16 mouse cellular contexts compared by ENCODE assay signal in genomic region chr4:116817486-116817885, GRCm38 (mm10). TPM values are rescaled to one million over a fixed set of nuclear protein-coding genes. Genes with fewer than 3 reads are reported as not detected.
DNase-seq lines count a peak whose midpoint lies in the region; ATAC-seq lines count a peak whose summit lies in the region.
"Had no signal": no experiment of that assay in that cellular context is flagged by ENCODE, and none has a peak within 500 bp of the region (broad histone marks: within the 10 kb centered on the region; RNA-seq: fewer than 3 reads in every experiment).

No protein-coding gene starts in this region.

- no peak for DNase-seq in cerebellum, postnatal 4 days (ENCODE audit: low spot score in 2 of 2)
- DNase-seq in right cerebral cortex, adult 18-20 months: peak; percentile 49
- no peak for DNase-seq in right cerebral cortex, postnatal 4 days
- peak; percentile 62 to 87 for DNase-seq in layer of hippocampus, adult 18-20 months (ENCODE audit: low spot score in 2 of 2)
- no peak for DNase-seq in kidney, postnatal 14 days
- DNase-seq in gastrocnemius, postnatal 10 days: no peak
- DNase-seq in lung, postnatal 25 days (ENCODE audit: low spot score): no peak
- DNase-seq: adrenal gland, adult 8-10 months; gastrocnemius, postnatal 36 days; heart, postnatal 10 days; kidney, postnatal 4 days; thymus, postnatal 36 days had no signal

- peak; percentile 72 for ATAC-seq in cerebellum, adult (ENCODE audit: insufficient number of reproducible peaks, low FRiP score, low TSS enrichment)
- ATAC-seq: lung, postnatal 0 days had no signal

RNA-seq across cellular contexts. Expression of gene Hpdl, which starts 4.0 kb away (rescaled TPM):
- total RNA-seq in layer of hippocampus, adult 18-20 months (2021): 1 to 10 TPM; 4.3 to 5.5 TPM
- 1 to 10 TPM; 1.5 to 2.3 TPM for total RNA-seq in gastrocnemius, postnatal 10 days (2021)
- total RNA-seq: megakaryocyte progenitor cell, adult 5-6 weeks; monocyte, adult 5-6 weeks had no signal

RNA-seq across cellular contexts. Expression of gene Mutyh, which starts 10.0 kb away (rescaled TPM):
- 1 to 10 TPM; 3.5 to 3.8 TPM for total RNA-seq in layer of hippocampus, adult 18-20 months (2021)
- 1 to 10 TPM; 1.4 to 3.9 TPM for total RNA-seq in gastrocnemius, postnatal 10 days (2021)

RNA-seq across cellular contexts. Expression of gene Toe1, which starts 10.0 kb away (rescaled TPM):
- 10 to 100 TPM; 12.9 TPM for total RNA-seq in layer of hippocampus, adult 18-20 months (2021)
- total RNA-seq in gastrocnemius, postnatal 10 days (2021): 10 to 100 TPM in 1 of 2 experiments, 1 to 10 TPM in 1; 8.3 to 11.7 TPM

RNA-seq across cellular contexts. Expression of gene Zswim5, which starts 59.7 kb away (rescaled TPM):
- 10 to 100 TPM; 16.8 to 19.2 TPM for total RNA-seq in layer of hippocampus, adult 18-20 months (2021)
- total RNA-seq in gastrocnemius, postnatal 10 days (2021): under 1 TPM; 0.35 to 0.47 TPM

Comparison
In these comparisons a context has a peak if more than half of its experiments do, and no peak if none do; other contexts are left out.
1. DNase-seq: peak in right cerebral cortex, adult 18-20 months (single experiment) and layer of hippocampus, adult 18-20 months (2 of 2); none in cerebellum, postnatal 4 days (0 of 2), right cerebral cortex, postnatal 4 days (single experiment), kidney, postnatal 14 days (single experiment), gastrocnemius, postnatal 10 days (single experiment) and lung, postnatal 25 days (single experiment).